Mouse (Mus musculus) kidney, postnatal 25 days (tissue): ENCODE data around the gene Naip1.
"Not testable (repeated sequence)": the region's sequence is repeated elsewhere in the genome, so short reads cannot be mapped to it uniquely, and the experiment has no call there.

ENCODE experiments used
- DNase-seq, 2 experiments: peaks; one replicate each; pipeline ENCODE4 v3.0.0; 2021; ENCODE audit warnings: mixed read lengths in 2 of 2

Naip1 gene

GRCm38 (mm10) chr13:100452415-100453127 is at the start of gene Naip1:
Gene Naip1, minus strand, starts transcription at chr13:100452869.
- DNase-seq: not testable (repeated sequence)

GRCm38 (mm10) chr13:100499625-100500024 is 47.0 kb upstream of the Naip1 start:
- DNase-seq: not testable (repeated sequence)

- no peak for DNase-seq
Measured at GRCm38 (mm10) chr13:100495337-100495736, 42.7 kb upstream of the Naip1 start.

GRCm38 (mm10) chr13:100494370-100494769 is 41.7 kb upstream of the Naip1 start:
- not testable (repeated sequence) for DNase-seq

- no peak for DNase-seq
Measured at GRCm38 (mm10) chr13:100493313-100493712, 40.6 kb upstream of the Naip1 start.

GRCm38 (mm10) chr13:100492061-100492787 is 39.6 kb upstream of the Naip1 start, which contains the start of gene Gtf2h2:
Gene Gtf2h2, minus strand, starts transcription at chr13:100492579.
- DNase-seq: peak; percentile 85 to 86

- DNase-seq: no peak
Measured at GRCm38 (mm10) chr13:100491623-100492022, 39.0 kb upstream of the Naip1 start.

GRCm38 (mm10) chr13:100490424-100490823 is 37.8 kb upstream of the Naip1 start:
- DNase-seq: no peak

GRCm38 (mm10) chr13:100483610-100484009 is 30.9 kb upstream of the Naip1 start:
- no peak for DNase-seq

- no peak for DNase-seq
Measured at GRCm38 (mm10) chr13:100463527-100464222, 11.0 kb upstream of the Naip1 start.

GRCm38 (mm10) chr13:100461336-100461735 is 8.7 kb upstream of the Naip1 start:
- no peak for DNase-seq

GRCm38 (mm10) chr13:100449495-100449894 is 3.2 kb downstream of the Naip1 start:
- DNase-seq: no peak

GRCm38 (mm10) chr13:100440116-100440515 is 12.6 kb downstream of the Naip1 start:
- no peak for DNase-seq

- no peak for DNase-seq
Measured at GRCm38 (mm10) chr13:100438701-100439100, 14.0 kb downstream of the Naip1 start.

- no peak for DNase-seq
Measured at GRCm38 (mm10) chr13:100437322-100437825, 15.3 kb downstream of the Naip1 start.

GRCm38 (mm10) chr13:100436556-100437163 is 16.0 kb downstream of the Naip1 start:
- not testable (repeated sequence) for DNase-seq

GRCm38 (mm10) chr13:100419958-100420357 is 32.7 kb downstream of the Naip1 start:
- not testable (repeated sequence) for DNase-seq

GRCm38 (mm10) chr13:100414428-100414827 is 38.2 kb downstream of the Naip1 start:
- no peak for DNase-seq

- DNase-seq: no peak
Measured at GRCm38 (mm10) chr13:100409825-100410224, 42.8 kb downstream of the Naip1 start.

GRCm38 (mm10) chr13:100409181-100409580 is 43.5 kb downstream of the Naip1 start:
- DNase-seq: no peak

- DNase-seq: no peak
Measured at GRCm38 (mm10) chr13:100408242-100408641, 44.4 kb downstream of the Naip1 start.

GRCm38 (mm10) chr13:100402930-100403637 is 49.6 kb downstream of the Naip1 start:
- not testable (repeated sequence) for DNase-seq
